Mouse (Mus musculus) MEL (cell line): ENCODE data around the gene Ablim1. TPM values are rescaled to one million over a fixed set of nuclear protein-coding genes. Genes with fewer than 3 reads are reported as not detected.

Experiments used
- DNase-seq: peaks from one replicate; pipeline ENCODE4 v3.0.0; 2011; ENCODE audit warnings: low read depth, low spot score
- H3K27ac ChIP-seq: 2 replicates; pipeline ENCODE4 v1.5.1; 2012; ENCODE audit warnings: low read depth, mild to moderate bottlenecking, control low read depth, low read length, moderate library complexity; ENCODE audit not compliant: control insufficient read depth
- H3K27me3 ChIP-seq, 2 experiments: fragments of 150-350 bp in 1 of 2; sonication (generic) in 1 of 2; 2 replicates each; pipeline ENCODE4 v1.6.1; 2012; ENCODE audit warnings: low read length in 2 of 2, mild to moderate bottlenecking in 2 of 2, improper control_type of control experiment in 1 of 2, moderate library complexity in 1 of 2; ENCODE audit not compliant: insufficient read depth in 2 of 2, control insufficient read depth in 1 of 2
- H3K36me3 ChIP-seq, 2 experiments: 2 replicates each; pipeline ENCODE4 v1.6.1; 2012 to 2014; ENCODE audit warnings: low read length in 2 of 2, improper control_type of control experiment in 1 of 2, inconsistent platforms in 1 of 2, mild to moderate bottlenecking in 1 of 2; ENCODE audit not compliant: insufficient read depth in 2 of 2, control insufficient read depth in 1 of 2
- H3K4me1 ChIP-seq, 2 experiments: fragments of 150-350 bp in 1 of 2; sonication (generic) in 1 of 2; 2 replicates each; pipeline ENCODE4 v1.6.1; 2012; ENCODE audit warnings: low read length in 2 of 2, improper control_type of control experiment in 1 of 2, mild to moderate bottlenecking in 1 of 2; ENCODE audit not compliant: insufficient read depth in 2 of 2, control insufficient read depth in 1 of 2
- H3K4me3 ChIP-seq, 2 experiments: fragments of 150-350 bp in 1 of 2; sonication (generic) in 1 of 2; 2 replicates each; pipeline ENCODE4 v1.5.1; 2012; ENCODE audit warnings: low read depth in 2 of 2, low read length in 2 of 2, mild to moderate bottlenecking in 2 of 2, moderate library complexity in 2 of 2, control low read depth in 1 of 2, improper control_type of control experiment in 1 of 2; ENCODE audit not compliant: control insufficient read depth in 1 of 2, insufficient read depth in 1 of 2
- H3K79me2 ChIP-seq: 2 replicates; pipeline ENCODE4 v1.6.1; 2012; ENCODE audit warnings: mild to moderate bottlenecking, low read length, moderate library complexity; ENCODE audit not compliant: control insufficient read depth, poor library complexity, insufficient read depth
- H3K9ac ChIP-seq: 2 replicates; pipeline ENCODE4 v1.6.1; 2012; ENCODE audit warnings: low read depth, mild to moderate bottlenecking, control low read depth, low read length, moderate library complexity; ENCODE audit not compliant: control insufficient read depth, poor library complexity, severe bottlenecking
- H3K9me3 ChIP-seq: fragments of 150-350 bp; sonication (generic); replicated peaks from 2 replicates; pipeline ENCODE4 v1.6.1; 2012; ENCODE audit warnings: mild to moderate bottlenecking, low read length, improper control_type of control experiment, moderate library complexity; ENCODE audit not compliant: insufficient read depth
- BHLHE40 ChIP-seq: IDR thresholded peaks from 2 replicates; pipeline ENCODE4 v1.6.1; 2012; ENCODE audit warnings: low read depth, mild to moderate bottlenecking, inconsistent platforms, low read length, improper control_type of control experiment, borderline replicate concordance
- CHD1 ChIP-seq: IDR thresholded peaks from 2 replicates; pipeline ENCODE4 v1.6.1; 2012; ENCODE audit warnings: low read depth, mild to moderate bottlenecking, inconsistent platforms, low read length, improper control_type of control experiment
- CHD2 ChIP-seq: IDR thresholded peaks from 2 replicates; pipeline ENCODE4 v1.6.1; 2011; ENCODE audit warnings: low read length, improper control_type of control experiment
- CTCF ChIP-seq, 3 experiments: IDR thresholded peaks in 2 of 3; conservative IDR thresholded peaks in 1 of 3; 2 replicates each; pipeline ENCODE4 v1.5.1; 2011 to 2012; ENCODE audit warnings: low read length in 3 of 3, low read depth in 2 of 3, mild to moderate bottlenecking in 2 of 3, improper control_type of control experiment in 1 of 3, inconsistent platforms in 1 of 3, mixed read lengths in 1 of 3, moderate library complexity in 1 of 3; ENCODE audit not compliant: control insufficient read depth in 1 of 3, insufficient read depth in 1 of 3, poor library complexity in 1 of 3, severe bottlenecking in 1 of 3
- E2F4 ChIP-seq: IDR thresholded peaks from 2 replicates; pipeline ENCODE4 v1.6.1; 2011; ENCODE audit warnings: low read depth, low read length, improper control_type of control experiment, borderline replicate concordance
- ETS1 ChIP-seq: IDR thresholded peaks from 2 replicates; pipeline ENCODE4 v1.6.1; 2012; ENCODE audit warnings: low read depth, mild to moderate bottlenecking, inconsistent platforms, low read length, improper control_type of control experiment, moderate library complexity
- GABPA ChIP-seq: IDR thresholded peaks from 2 replicates; pipeline ENCODE4 v1.6.1; 2012; ENCODE audit warnings: low read depth, mild to moderate bottlenecking, inconsistent platforms, low read length, improper control_type of control experiment, moderate library complexity
- HCFC1 ChIP-seq: IDR thresholded peaks from 2 replicates; pipeline ENCODE4 v1.6.1; 2012; ENCODE audit warnings: low read depth, mild to moderate bottlenecking, inconsistent platforms, low read length, improper control_type of control experiment, moderate library complexity
- JUND ChIP-seq: IDR thresholded peaks from 2 replicates; pipeline ENCODE4 v1.6.1; 2011; ENCODE audit warnings: low read depth, mild to moderate bottlenecking, improper control_type of control experiment, low read length
- MEF2A ChIP-seq: IDR thresholded peaks from 2 replicates; pipeline ENCODE4 v1.6.1; 2014; ENCODE audit warnings: low read depth, mild to moderate bottlenecking, inconsistent platforms, low read length, improper control_type of control experiment; ENCODE audit not compliant: poor library complexity, insufficient replicate concordance, severe bottlenecking; ENCODE audit errors: extremely low read depth
- MYB ChIP-seq: IDR thresholded peaks from 2 replicates; pipeline ENCODE4 v1.6.1; 2011; ENCODE audit warnings: mild to moderate bottlenecking, low read depth, low read length, improper control_type of control experiment
- MYC ChIP-seq: IDR thresholded peaks from 2 replicates; pipeline ENCODE4 v1.6.1; 2011; ENCODE audit warnings: low read depth, mild to moderate bottlenecking, low read length, improper control_type of control experiment, moderate library complexity
- POLR2A ChIP-seq, 2 experiments: IDR thresholded peaks; 2 replicates each; pipeline ENCODE4 v1.6.1; 2011 to 2012; ENCODE audit warnings: low read length in 2 of 2, mild to moderate bottlenecking in 2 of 2, control low read depth in 1 of 2, improper control_type of control experiment in 1 of 2, low read depth in 1 of 2, moderate library complexity in 1 of 2; ENCODE audit not compliant: control insufficient read depth in 1 of 2, insufficient read depth in 1 of 2, poor library complexity in 1 of 2
- TCF12 ChIP-seq: IDR thresholded peaks from 2 replicates; pipeline ENCODE4 v1.6.1; 2014; ENCODE audit warnings: low read depth, mild to moderate bottlenecking, inconsistent platforms, low read length, improper control_type of control experiment, moderate library complexity
- USF2 ChIP-seq, 2 experiments: IDR thresholded peaks; 2 replicates each; pipeline ENCODE4 v1.6.1; 2011 to 2012; ENCODE audit warnings: improper control_type of control experiment in 2 of 2, low read length in 2 of 2, borderline replicate concordance in 1 of 2, inconsistent platforms in 1 of 2, low read depth in 1 of 2, mild to moderate bottlenecking in 1 of 2; ENCODE audit not compliant: insufficient read depth in 1 of 2
- ZNF384 ChIP-seq: IDR thresholded peaks from 2 replicates; pipeline ENCODE4 v1.6.1; 2012; ENCODE audit warnings: low read depth, mild to moderate bottlenecking, inconsistent platforms, low read length, improper control_type of control experiment
- polyA plus RNA-seq, 2 experiments: library from polyadenylated mRNA; stranded (reverse) in 1 of 2; unstranded in 1 of 2; fragments of >175 nt in 1 of 2; fragments of >200 nt in 1 of 2; gene quantifications; 2 replicates each; pipeline versions ENCODE4 v1.2.1 to v1.2.4; 2012; ENCODE audit warnings: low replicate concordance in 2 of 2, low read depth in 1 of 2; ENCODE audit not compliant: insufficient read length in 2 of 2, insufficient read depth in 1 of 2, missing spikeins in 1 of 2
- total RNA-seq: library from RNA; depleted of rRNA; stranded (reverse); fragments of 300-350 nt; gene quantifications from 2 replicates; pipeline ENCODE4 v1.2.3, GENCODE M21; 2012

Ablim1 gene
- total and polyA plus RNA-seq, 3 experiments = not detected

GRCm38 (mm10) chr19:57321839-57322238 lies 7.1 kb upstream of the Ablim1 start:
- H3K36me3 ChIP-seq = no peaks in the 10 kb centered on the region
- H3K79me2 ChIP-seq = no peaks in the 10 kb centered on the region
- TF ChIP-seq CTCF (IDR thresholded peaks at IDR 0.05 in 2 of 3, conservative IDR thresholded peaks at IDR 0.05 in 1 of 3; ENCODE audit: control insufficient read depth in 1 of 3, insufficient read depth in 1 of 3, low read depth in 2 of 3, low read length in 3 of 3, poor library complexity in 1 of 3, severe bottlenecking in 1 of 3) = no peak
- TF ChIP-seq HCFC1 = no peak
- TF ChIP-seq USF2 (IDR thresholded peaks at IDR 0.05; ENCODE audit: borderline replicate concordance in 1 of 2, insufficient read depth in 1 of 2, low read depth in 1 of 2, low read length in 2 of 2) = no peak
- no peak for TF ChIP-seq MYB
- no peak for TF ChIP-seq CHD1
- TF ChIP-seq MYC = no peak
- peaks cover 1 to 6% of the 10 kb centered on the region in 2 experiments; a peak in 3 of 4 replicates for H3K27me3 ChIP-seq
- no peak for DNase-seq
- no peaks in the 10 kb centered on the region for H3K9me3 ChIP-seq
- no peak overlapping the region for H3K9ac ChIP-seq
- no peak overlapping the region for H3K4me3 ChIP-seq
- H3K27ac ChIP-seq = no peak overlapping the region
- no peaks in the 10 kb centered on the region for H3K4me1 ChIP-seq

DNA sequence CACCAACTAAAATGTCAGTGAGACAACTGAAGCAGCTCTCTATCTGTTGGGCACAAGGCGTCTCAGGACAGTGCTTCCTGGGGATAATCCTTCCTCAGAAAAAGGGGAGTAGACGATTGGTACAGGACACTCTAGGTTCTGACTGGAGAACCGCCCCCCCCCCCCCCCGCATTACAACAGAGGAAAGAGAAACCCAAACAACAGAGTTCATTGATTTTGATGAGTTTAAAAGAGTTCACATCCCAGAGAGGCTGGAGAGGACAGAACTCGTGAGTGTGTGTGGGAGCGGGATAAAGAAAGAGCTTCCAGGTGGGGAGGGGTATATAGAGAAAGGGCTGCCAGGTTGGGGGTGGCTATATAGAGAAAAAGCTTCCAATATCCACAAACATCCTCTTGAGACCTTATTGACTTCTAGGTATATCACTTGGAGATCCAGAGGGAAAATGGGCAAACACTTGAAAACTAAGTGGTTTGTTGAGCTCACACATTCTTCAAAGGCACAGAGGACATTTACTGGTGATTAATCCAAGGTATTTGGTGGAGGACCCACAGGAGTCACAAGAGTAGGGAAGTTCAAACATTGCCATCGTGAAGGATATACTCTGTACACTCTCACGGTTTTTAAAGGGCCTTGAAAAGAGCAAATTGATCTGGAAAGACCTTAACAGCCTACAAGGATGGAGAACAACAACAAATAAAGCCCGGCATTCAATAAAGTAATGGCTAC lies 6.1 kb upstream of the Ablim1 start:
- Histone ChIP-seq H3K4me1 (no peaks in the 10 kb centered on the region), H3K27me3 (peaks cover 1 to 6% of the 10 kb centered on the region in 2 experiments; a peak in 3 of 4 replicates), H3K9me3 (no peaks in the 10 kb centered on the region), H3K27ac (no peak overlapping the region), H3K36me3 (no peaks in the 10 kb centered on the region), H3K9ac (no peak overlapping the region), H3K4me3 (no peak overlapping the region), H3K79me2 (no peaks in the 10 kb centered on the region)
- TF ChIP-seq POLR2A (IDR thresholded peaks at IDR 0.05; ENCODE audit: control insufficient read depth in 1 of 2, insufficient read depth in 1 of 2, low read depth in 1 of 2, low read length in 2 of 2, poor library complexity in 1 of 2) (no peak), JUND (no peak), BHLHE40 (no peak), MEF2A (no peak), CHD2 (no peak), CHD1 (no peak), CTCF (IDR thresholded peaks at IDR 0.05 in 2 of 3, conservative IDR thresholded peaks at IDR 0.05 in 1 of 3; ENCODE audit: control insufficient read depth in 1 of 3, insufficient read depth in 1 of 3, low read depth in 2 of 3, low read length in 3 of 3, poor library complexity in 1 of 3, severe bottlenecking in 1 of 3) (no peak), ETS1 (no peak), GABPA (no peak), TCF12 (no peak), ZNF384 (no peak), E2F4 (no peak)
- no peak for DNase-seq
